In the genomic region with DNA sequence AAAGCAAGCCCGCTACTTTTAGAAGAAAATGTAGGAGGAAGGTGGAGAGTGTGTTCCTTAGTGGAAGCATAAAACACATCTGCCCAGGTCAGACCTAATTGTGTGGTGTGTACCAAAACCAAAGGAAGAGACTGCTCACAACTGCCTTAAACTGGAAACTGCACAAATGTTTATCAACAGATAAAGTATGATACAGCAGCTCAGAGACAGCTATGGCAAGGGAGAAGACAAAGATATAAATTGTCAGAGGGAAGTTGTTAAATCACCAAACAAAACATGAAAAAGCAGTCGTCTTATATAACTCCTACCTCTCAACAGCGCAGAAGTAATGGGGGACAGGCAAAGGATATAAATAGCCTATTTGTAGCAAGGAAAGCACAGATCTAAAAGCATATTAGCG, we compare ENCODE assay signal across 23 mouse cellular contexts.
DNase-seq lines count a peak whose midpoint lies in the region; ATAC-seq and TF ChIP-seq lines count a peak whose summit lies in the region.
"Had no signal": no experiment of that assay in that cellular context is flagged by ENCODE, and none has a peak within 500 bp of the region (broad histone marks: within the 10 kb centered on the region; RNA-seq: fewer than 3 reads in every experiment).

No protein-coding gene starts in this region.

- no peaks in the 10 kb centered on the region for H3K79me2 ChIP-seq in MEL (ENCODE audit: control insufficient read depth, insufficient read depth, low read length, poor library complexity)

- H3K27me3 ChIP-seq in MEL (ENCODE audit: control insufficient read depth in 1 of 2, insufficient read depth in 2 of 2, low read length in 2 of 2): no peaks in the 10 kb centered on the region
- H3K27me3 ChIP-seq in forebrain, embryonic 12.5 days: no peaks in the 10 kb centered on the region
- no peaks in the 10 kb centered on the region for H3K27me3 ChIP-seq in kidney, embryonic 16.5 days (ENCODE audit: insufficient read depth, low read length)
- H3K27me3 ChIP-seq: CH12.LX; embryonic facial prominence, embryonic 12.5 days; embryonic facial prominence, embryonic 15.5 days; forebrain, embryonic 15.5 days; hindbrain, embryonic 12.5 days; hindbrain, embryonic 15.5 days had no signal

- no peak for TF ChIP-seq RAD21 in MEL (IDR thresholded peaks at IDR 0.05; ENCODE audit: low read depth, low read length)

- no peak for DNase-seq in layer of hippocampus, adult 2 months (ENCODE audit: low spot score in 2 of 2)
- DNase-seq in layer of hippocampus, adult 8-10 months (ENCODE audit: low spot score in 2 of 2): no peak
- peak; percentile 34 for DNase-seq in MEL (ENCODE audit: low read depth, low spot score)
- DNase-seq: adrenal gland, adult 2 months; adrenal gland, postnatal 14 days; B cell, adult 2 months; cerebellum, adult 18-20 months; cerebellum, adult 9-10 months; cerebellum, postnatal 14 days; gastrocnemius, adult 2 months; gastrocnemius, postnatal 14 days; heart, adult 11 months had no signal

- no peak for TF ChIP-seq POLR2A in MEL (IDR thresholded peaks at IDR 0.05; ENCODE audit: control insufficient read depth in 1 of 2, insufficient read depth in 1 of 2, low read depth in 1 of 2, low read length in 2 of 2, poor library complexity in 1 of 2)
- no peak for TF ChIP-seq POLR2A in cortical plate, adult 2 months (IDR thresholded peaks at IDR 0.05; ENCODE audit: extremely low read depth, insufficient read depth, low read length)

- peak in 1 of 2 experiments; percentile 52; a peak in 3 of 4 replicates for TF ChIP-seq EP300 in MEL (IDR thresholded peaks at IDR 0.05; ENCODE audit: low read depth in 1 of 2, low read length in 2 of 2)

- H3K9me3 ChIP-seq in MEL (replicated peaks; ENCODE audit: insufficient read depth, low read length): no peaks in the 10 kb centered on the region
- no peaks in the 10 kb centered on the region for H3K9me3 ChIP-seq in forebrain, embryonic 12.5 days
- no peaks in the 10 kb centered on the region for H3K9me3 ChIP-seq in kidney, embryonic 16.5 days (ENCODE audit: low read length)
- H3K9me3 ChIP-seq: embryonic facial prominence, embryonic 12.5 days; embryonic facial prominence, embryonic 15.5 days; forebrain, embryonic 15.5 days; G1E; hindbrain, embryonic 12.5 days; hindbrain, embryonic 15.5 days had no signal

- H3K9ac ChIP-seq in MEL (ENCODE audit: control insufficient read depth, low read depth, low read length, poor library complexity, severe bottlenecking): no peak overlapping the region
- H3K9ac ChIP-seq in forebrain, embryonic 12.5 days: no peak overlapping the region
- no peak overlapping the region for H3K9ac ChIP-seq in kidney, embryonic 16.5 days (replicated peaks; ENCODE audit: low read length)
- H3K9ac ChIP-seq: embryonic facial prominence, embryonic 12.5 days; embryonic facial prominence, embryonic 15.5 days; forebrain, embryonic 15.5 days; hindbrain, embryonic 12.5 days; hindbrain, embryonic 15.5 days had no signal

- peaks cover 0 to 20% of the 10 kb centered on the region in 2 experiments; a peak in 2 of 4 replicates for H3K36me3 ChIP-seq in MEL (ENCODE audit: control insufficient read depth in 1 of 2, insufficient read depth in 2 of 2, low read length in 2 of 2)
- peaks cover 14% of the 10 kb centered on the region; the same call in 1 of the 2 replicates for H3K36me3 ChIP-seq in forebrain, embryonic 12.5 days (replicated peaks)
- peaks cover 18% of the 10 kb centered on the region; the same call in 1 of the 2 replicates for H3K36me3 ChIP-seq in kidney, embryonic 16.5 days (ENCODE audit: insufficient read depth, low read length)
- H3K36me3 ChIP-seq: forebrain, embryonic 15.5 days had no signal

- H3K27ac ChIP-seq in layer of hippocampus, adult 2 months: peak overlapping the region; percentile 44; the same call in 1 of the 2 replicates
- no peak overlapping the region for H3K27ac ChIP-seq in MEL (ENCODE audit: control insufficient read depth, low read depth, low read length)
- H3K27ac ChIP-seq in cortical plate, adult 2 months (ENCODE audit: insufficient read depth, low read length): peak overlapping the region; percentile 60
- no peak overlapping the region for H3K27ac ChIP-seq in forebrain, embryonic 12.5 days
- no peak overlapping the region for H3K27ac ChIP-seq in kidney, embryonic 16.5 days (ENCODE audit: low read length)
- H3K27ac ChIP-seq: embryonic facial prominence, embryonic 12.5 days; embryonic facial prominence, embryonic 15.5 days; forebrain, embryonic 15.5 days; gastrocnemius, adult 2 months; hindbrain, embryonic 12.5 days; hindbrain, embryonic 15.5 days had no signal

- no peak overlapping the region for H3K4me2 ChIP-seq in forebrain, embryonic 12.5 days
- H3K4me2 ChIP-seq in kidney, embryonic 16.5 days (replicated peaks; ENCODE audit: low read depth, low read length): no peak overlapping the region
- H3K4me2 ChIP-seq: embryonic facial prominence, embryonic 12.5 days; embryonic facial prominence, embryonic 15.5 days; forebrain, embryonic 15.5 days; heart, embryonic 11.5 days; hindbrain, embryonic 12.5 days; hindbrain, embryonic 15.5 days had no signal

- no peak overlapping the region for H3K4me3 ChIP-seq in layer of hippocampus, adult 2 months
- H3K4me3 ChIP-seq in MEL (ENCODE audit: control insufficient read depth in 1 of 2, insufficient read depth in 1 of 2, low read depth in 2 of 2, low read length in 2 of 2): no peak overlapping the region
- H3K4me3 ChIP-seq in cortical plate, adult 2 months (ENCODE audit: insufficient read depth, low read length): no peak overlapping the region
- H3K4me3 ChIP-seq in forebrain, embryonic 12.5 days (replicated peaks): no peak overlapping the region
- no peak overlapping the region for H3K4me3 ChIP-seq in kidney, embryonic 16.5 days (ENCODE audit: low read length)
- H3K4me3 ChIP-seq: embryonic facial prominence, embryonic 12.5 days; embryonic facial prominence, embryonic 15.5 days; forebrain, embryonic 15.5 days; gastrocnemius, adult 2 months; hindbrain, embryonic 12.5 days; hindbrain, embryonic 15.5 days had no signal

- ATAC-seq in forebrain, embryonic 12.5 days (ENCODE audit: low FRiP score): no peak
- ATAC-seq in kidney, embryonic 16.5 days (ENCODE audit: low FRiP score, low TSS enrichment): no peak
- ATAC-seq: forebrain, embryonic 15.5 days had no signal

- TF ChIP-seq CTCF in layer of hippocampus, adult 2 months (conservative IDR thresholded peaks at IDR 0.05): no peak
- TF ChIP-seq CTCF in MEL (IDR thresholded peaks at IDR 0.05 in 2 of 3, conservative IDR thresholded peaks at IDR 0.05 in 1 of 3; ENCODE audit: control insufficient read depth in 1 of 3, insufficient read depth in 1 of 3, low read depth in 2 of 3, low read length in 3 of 3, poor library complexity in 1 of 3, severe bottlenecking in 1 of 3): no peak
- no peak for TF ChIP-seq CTCF in cortical plate, adult 2 months (IDR thresholded peaks at IDR 0.05; ENCODE audit: extremely low read depth, insufficient read depth, low read length)

- WGBS in forebrain, embryonic 12.5 days: 93% methylated on average over 4 of the region's 4 CpGs
- 78% methylated on average over 4 of the region's 4 CpGs for WGBS in kidney, embryonic 16.5 days

- peaks cover 2 to 9% of the 10 kb centered on the region in 2 experiments; a peak in 3 of 4 replicates for H3K4me1 ChIP-seq in MEL (ENCODE audit: control insufficient read depth in 1 of 2, insufficient read depth in 2 of 2, low read length in 2 of 2)
- H3K4me1 ChIP-seq in cortical plate, adult 2 months (ENCODE audit: control insufficient read depth, insufficient read depth, low read length): peaks cover 7% of the 10 kb centered on the region
- no peaks in the 10 kb centered on the region for H3K4me1 ChIP-seq in forebrain, embryonic 12.5 days
- no peaks in the 10 kb centered on the region for H3K4me1 ChIP-seq in kidney, embryonic 16.5 days (ENCODE audit: insufficient read depth, low read length)
- H3K4me1 ChIP-seq: embryonic facial prominence, embryonic 12.5 days; embryonic facial prominence, embryonic 15.5 days; forebrain, embryonic 15.5 days; hindbrain, embryonic 12.5 days; hindbrain, embryonic 15.5 days had no signal

TF ChIP-seq in MEL, 35 proteins besides CTCF, POLR2A, EP300 and RAD21:
- TF ChIP-seq KAT2A (conservative IDR thresholded peaks at IDR 0.05; ENCODE audit: low read depth, low read length) (no peak), TCF12 (IDR thresholded peaks at IDR 0.05; ENCODE audit: low read depth, low read length) (0 out of 2 replicates have a peak, but pooled peaks have one; percentile 12), GATA1 (IDR thresholded peaks at IDR 0.05; ENCODE audit: low read depth, low read length) (peak; percentile 62)
TF ChIP-seq in MEL: peak in this region for 2.

Comparison
In these comparisons a context has a peak if more than half of its experiments do, and no peak if none do; other contexts are left out.
1. H3K27ac ChIP-seq: peak in layer of hippocampus, adult 2 months (single experiment) and cortical plate, adult 2 months (single experiment); none in MEL (single experiment), forebrain, embryonic 12.5 days (single experiment) and kidney, embryonic 16.5 days (single experiment).